Mouse (Mus musculus) embryonic fibroblast, embryonic 13.5 days (primary cell): ENCODE measurements at regions not wholly inside any gene's neighbourhood (a gene's known extent, or its start where the extent isn't known, plus 50 kb on each side); places are given as distances from the start of the nearest gene placed in this dataset.

ENCODE experiments used
- H3K27ac ChIP-seq: 2 replicates; pipeline ENCODE4 v1.5.1; 2012; ENCODE audit warnings: low read length, control low read depth, inconsistent platforms; ENCODE audit not compliant: insufficient read depth
- H3K4me1 ChIP-seq: 2 replicates; pipeline ENCODE4 v1.6.1; 2011; ENCODE audit warnings: low read length; ENCODE audit not compliant: control insufficient read depth, insufficient read depth
- H3K4me3 ChIP-seq: 2 replicates; pipeline ENCODE4 v1.5.1; 2011; ENCODE audit warnings: mild to moderate bottlenecking, control low read depth, low read length; ENCODE audit not compliant: insufficient read depth
- CTCF ChIP-seq: IDR thresholded peaks from 2 replicates; pipeline ENCODE4 v1.5.1; 2011; ENCODE audit warnings: mild to moderate bottlenecking, control low read depth, low read length, moderate library complexity, borderline replicate concordance; ENCODE audit not compliant: insufficient read depth
- POLR2A ChIP-seq: IDR thresholded peaks from 2 replicates; pipeline ENCODE4 v1.6.1; 2011; ENCODE audit warnings: low read depth, mild to moderate bottlenecking, control low read depth, low read length, moderate library complexity

GRCm38 (mm10) chr11:7010858-7011257 is 52.4 kb upstream of the Adcy1 start:
- H3K27ac ChIP-seq = no peak overlapping the region
- no peak for TF ChIP-seq CTCF
- TF ChIP-seq POLR2A = no peak
- no peaks in the 10 kb centered on the region for H3K4me1 ChIP-seq
- no peak overlapping the region for H3K4me3 ChIP-seq

- TF ChIP-seq POLR2A (no peak), CTCF (no peak)
These were observed 64.0 kb upstream of the Adcy1 start for GRCm38 (mm10) chr11:6999329-6999728.

GRCm38 (mm10) chr11:6998810-6999209 is 64.5 kb upstream of the Adcy1 start:
- Histone ChIP-seq H3K4me1 (no peaks in the 10 kb centered on the region), H3K4me3 (no peak overlapping the region), H3K27ac (no peak overlapping the region)
- no peak for TF ChIP-seq POLR2A
- TF ChIP-seq CTCF = no peak

More at GRCm38 (mm10) chr11:6999329-6999728, 64.0 kb upstream of the Adcy1 start:
- H3K4me3 ChIP-seq = no peak overlapping the region
- no peaks in the 10 kb centered on the region for H3K4me1 ChIP-seq
- H3K27ac ChIP-seq = no peak overlapping the region

GRCm38 (mm10) chr11:6997508-6997907 is 65.8 kb upstream of the Adcy1 start:
- no peaks in the 10 kb centered on the region for H3K4me1 ChIP-seq
- no peak overlapping the region for H3K4me3 ChIP-seq
- TF ChIP-seq POLR2A = no peak
- no peak for TF ChIP-seq CTCF
- H3K27ac ChIP-seq = no peak overlapping the region

GRCm38 (mm10) chr11:6993731-6994130 is 69.6 kb upstream of the Adcy1 start:
- TF ChIP-seq POLR2A (no peak), CTCF (no peak)
- H3K4me3 ChIP-seq = no peak overlapping the region
- H3K4me1 ChIP-seq = no peaks in the 10 kb centered on the region
- H3K27ac ChIP-seq = no peak overlapping the region

GRCm38 (mm10) chr11:6991626-6992025 is 71.7 kb upstream of the Adcy1 start:
- H3K4me3 ChIP-seq = no peak overlapping the region
- TF ChIP-seq CTCF (no peak), POLR2A (no peak)
- H3K4me1 ChIP-seq = no peaks in the 10 kb centered on the region
- H3K27ac ChIP-seq = no peak overlapping the region

- Histone ChIP-seq H3K27ac (no peak overlapping the region), H3K4me3 (no peak overlapping the region), H3K4me1 (no peaks in the 10 kb centered on the region)
- TF ChIP-seq POLR2A (no peak), CTCF (no peak)
These were observed 72.6 kb upstream of the Adcy1 start for GRCm38 (mm10) chr11:6990711-6991110.

GRCm38 (mm10) chr11:6988884-6989824 is 74.1 kb upstream of the Adcy1 start:
- H3K4me1 ChIP-seq = no peaks in the 10 kb centered on the region
- no peak overlapping the region for H3K27ac ChIP-seq
- TF ChIP-seq POLR2A (no peak), CTCF (no peak)
- no peak overlapping the region for H3K4me3 ChIP-seq

- TF ChIP-seq CTCF (no peak), POLR2A (no peak)
These were observed 75.3 kb upstream of the Adcy1 start for GRCm38 (mm10) chr11:6987995-6988394.

GRCm38 (mm10) chr11:6987105-6987504 is 76.2 kb upstream of the Adcy1 start:
- H3K4me3 ChIP-seq = no peak overlapping the region
- no peaks in the 10 kb centered on the region for H3K4me1 ChIP-seq
- TF ChIP-seq CTCF (no peak), POLR2A (no peak)
- H3K27ac ChIP-seq = no peak overlapping the region

More at GRCm38 (mm10) chr11:6987995-6988394, 75.3 kb upstream of the Adcy1 start:
- no peak overlapping the region for H3K4me3 ChIP-seq
- H3K4me1 ChIP-seq = no peaks in the 10 kb centered on the region
- H3K27ac ChIP-seq = no peak overlapping the region
